Mouse (Mus musculus) kidney, postnatal 25 days (tissue): Measurements from ENCODE around the gene Mrps23.
A peak's percentile ranks its signal among the peaks of the same experiment; 100 is the strongest.

Source experiments
- DNase-seq, 2 experiments: peaks; one replicate each; pipeline ENCODE4 v3.0.0; 2021; ENCODE audit warnings: mixed read lengths in 2 of 2

The Mrps23 gene

DNA sequence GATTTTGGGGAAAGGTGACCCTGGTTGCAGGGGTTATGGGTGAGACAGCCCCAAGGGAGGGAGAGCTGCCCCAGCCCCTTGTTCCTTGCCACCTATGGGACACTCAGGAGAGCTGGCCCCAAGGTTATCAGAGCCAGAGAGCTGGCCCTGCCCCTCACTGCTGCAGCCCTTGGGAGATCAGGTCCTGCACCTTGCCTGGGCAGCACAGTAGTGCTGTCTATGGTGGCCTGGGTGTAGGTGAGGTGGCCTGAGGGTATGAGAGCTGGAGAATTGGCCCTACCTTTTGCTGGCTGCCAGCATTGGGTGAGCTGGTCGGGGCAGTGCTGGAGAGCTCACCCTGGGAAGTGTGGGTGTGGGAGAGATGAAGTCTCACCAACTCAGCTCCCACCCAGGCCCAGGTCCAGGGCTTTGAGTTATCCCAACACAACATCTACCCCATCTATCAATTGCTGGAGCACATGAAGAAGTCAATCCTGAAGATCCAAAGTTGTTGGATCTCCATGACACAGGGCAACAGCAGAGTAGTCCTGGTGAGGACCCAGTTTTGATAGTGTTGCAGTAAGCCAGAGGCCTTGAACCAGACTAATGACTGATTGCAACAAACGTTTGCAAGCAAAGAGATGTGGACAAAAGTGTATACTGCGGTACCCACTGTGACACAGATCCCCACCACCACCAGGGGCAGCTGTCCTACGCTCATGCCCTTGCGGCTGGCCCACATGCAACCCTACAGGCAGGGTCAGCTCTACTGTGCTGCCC lies 7.8 kb downstream of the Mrps23 start:
- no peak for DNase-seq

DNA sequence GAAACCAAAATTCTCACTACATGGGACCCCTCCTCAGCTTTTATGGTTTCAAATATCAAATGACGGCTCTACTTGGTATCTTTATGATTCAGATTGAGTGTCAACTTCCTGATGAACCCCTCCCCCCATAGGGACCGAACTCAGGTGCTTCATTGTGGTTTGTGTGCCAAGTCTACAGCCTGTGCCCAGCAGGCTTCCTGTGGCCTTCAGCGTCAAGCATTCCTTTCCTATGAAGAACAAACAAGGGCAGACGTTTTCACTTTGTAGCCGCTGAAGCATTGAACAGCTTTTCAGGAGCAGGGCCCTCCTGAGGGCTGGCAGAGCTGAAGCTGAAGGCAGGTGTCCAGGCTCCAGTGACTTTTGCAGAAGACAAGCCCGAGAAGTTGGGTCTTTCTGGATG lies 9.6 kb downstream of the Mrps23 start:
- DNase-seq, result peak in 1 of 2 experiments; percentile 46

DNA sequence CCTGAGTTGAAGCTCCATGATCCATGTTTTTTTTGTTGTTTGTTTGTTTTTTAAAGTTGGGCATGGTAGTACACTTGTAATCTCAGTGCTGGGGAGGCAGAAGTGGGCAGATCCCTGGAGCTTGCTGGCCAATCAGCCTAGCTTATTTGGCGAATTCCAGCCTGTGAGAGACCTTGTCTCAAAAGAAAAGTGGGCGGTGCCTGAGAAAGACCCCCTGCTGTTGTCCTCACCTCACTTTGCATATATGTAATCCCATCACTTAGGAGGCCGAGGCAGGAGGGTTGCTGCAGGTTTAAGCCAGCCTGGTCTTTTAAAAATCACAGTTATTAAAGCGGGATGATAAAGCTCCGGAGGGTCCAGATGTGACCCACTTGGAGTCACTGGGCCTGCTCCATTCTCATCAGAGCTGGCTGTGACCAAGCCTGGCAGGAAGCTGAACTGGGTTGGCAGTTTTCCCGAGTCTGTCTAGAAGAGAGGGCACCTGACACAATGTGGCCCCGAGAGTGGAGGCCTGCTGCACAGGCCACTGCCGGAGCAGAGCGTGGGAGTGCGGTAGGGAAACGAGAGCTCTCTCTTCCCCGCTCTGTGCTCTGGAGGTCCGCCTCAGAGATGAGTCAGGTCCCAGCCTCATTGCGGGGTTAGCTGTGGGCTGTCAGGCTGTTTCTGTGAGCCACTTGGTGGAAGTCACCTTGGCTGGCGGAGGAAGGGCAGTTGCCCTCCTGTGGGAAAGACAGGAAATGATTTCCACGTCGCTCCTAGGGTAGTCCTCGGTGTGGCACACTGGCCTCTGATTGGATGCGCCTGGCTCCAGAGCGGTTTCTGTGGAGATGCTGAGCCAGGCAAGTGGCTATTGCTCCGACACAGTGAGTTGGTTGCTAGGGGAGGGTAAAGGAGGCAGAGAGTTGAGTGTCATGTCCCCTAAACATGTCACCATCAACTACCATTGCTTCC lies 11.0 kb downstream of the Mrps23 start:
- DNase-seq, result peak; percentile 70 to 79

DNA sequence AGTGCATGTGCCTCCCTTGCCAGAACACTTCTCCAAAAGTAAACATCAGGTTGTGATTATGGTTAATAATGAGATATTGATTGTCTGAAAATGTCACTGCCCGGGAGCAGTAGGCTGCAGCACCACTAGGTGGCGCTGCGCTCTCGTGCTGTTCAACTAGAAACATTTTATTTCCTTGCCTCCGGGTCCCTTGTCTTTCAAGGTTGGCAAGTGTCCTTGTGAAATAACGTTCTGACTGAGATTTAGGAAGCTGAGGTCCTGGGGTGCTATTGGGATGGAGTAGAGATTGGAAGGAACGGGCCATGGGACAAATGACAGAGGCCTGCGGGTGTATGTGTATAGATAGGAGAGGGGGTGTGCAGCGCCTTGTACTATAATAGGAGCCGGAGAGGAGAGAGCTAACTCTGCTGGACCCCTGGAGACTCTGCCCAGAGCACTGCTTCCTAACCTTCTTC lies 12.1 kb downstream of the Mrps23 start:
- peak; percentile 68 to 71 for DNase-seq

DNA sequence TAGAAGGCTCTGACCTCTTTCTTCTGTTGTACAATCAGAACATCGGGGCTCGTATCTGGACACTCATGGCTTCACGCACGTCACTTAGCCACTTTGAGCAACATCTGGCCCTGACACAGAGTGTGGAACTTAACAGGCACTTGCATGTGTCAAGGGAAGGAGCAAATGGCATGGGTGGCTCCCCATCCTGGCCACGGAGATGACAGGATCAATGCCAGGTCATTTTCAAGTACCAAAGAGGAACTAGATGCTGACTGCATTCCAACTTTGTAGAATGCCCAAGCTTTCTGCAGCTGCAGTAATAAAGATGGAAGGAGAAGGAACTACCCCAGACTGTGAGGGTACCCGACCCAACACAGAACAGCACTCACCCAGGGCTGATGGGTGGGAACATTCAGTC lies 14.0 kb downstream of the Mrps23 start:
- DNase-seq, result no peak

DNA sequence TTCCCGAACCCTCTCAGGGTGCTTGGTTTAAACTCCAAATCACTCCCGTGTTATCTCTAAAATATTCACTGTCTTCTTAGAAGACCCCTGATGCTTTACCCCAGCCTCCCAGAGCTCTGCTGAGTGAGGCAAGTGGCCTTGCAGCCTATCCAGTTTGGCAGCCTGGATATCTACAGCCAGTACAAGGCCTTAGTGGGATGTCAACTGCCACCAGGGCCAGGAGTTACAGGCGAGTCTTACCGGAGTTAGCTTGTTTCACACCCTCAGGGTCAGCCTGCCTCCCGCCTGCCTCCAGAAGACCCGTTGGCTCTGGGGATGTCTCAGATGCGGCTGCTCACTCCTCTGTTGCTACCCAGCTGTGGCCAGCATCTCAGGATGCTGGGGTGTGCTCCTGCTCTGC lies 14.4 kb downstream of the Mrps23 start:
- peak in 1 of 2 experiments; percentile 28 for DNase-seq

DNA sequence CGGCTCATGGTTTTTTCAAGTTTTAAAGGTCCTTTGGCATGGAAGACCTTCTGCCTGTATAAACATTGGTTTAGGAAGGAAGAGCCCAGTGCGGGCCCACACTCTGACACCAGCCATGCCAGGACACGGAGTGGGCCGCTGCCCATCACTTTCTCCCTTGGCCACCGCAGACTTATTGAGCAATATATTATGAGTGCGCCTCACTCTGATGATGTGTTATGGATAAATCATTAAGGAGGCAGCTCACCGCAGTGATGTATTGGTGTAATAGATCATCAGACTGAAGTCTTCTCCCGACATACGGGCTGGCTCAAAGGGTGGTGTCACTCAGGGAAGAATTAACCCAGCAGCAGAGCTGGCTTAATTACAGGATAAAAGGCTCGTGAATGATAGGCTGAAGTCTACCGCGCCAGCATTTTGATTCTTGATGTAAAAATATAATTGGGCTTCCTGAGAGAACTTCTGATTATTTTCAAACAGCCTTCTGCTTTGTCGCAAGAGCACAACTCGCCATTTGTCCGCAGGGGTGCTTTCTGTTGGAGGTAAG lies 17.8 kb downstream of the Mrps23 start:
- no peak for DNase-seq

DNA sequence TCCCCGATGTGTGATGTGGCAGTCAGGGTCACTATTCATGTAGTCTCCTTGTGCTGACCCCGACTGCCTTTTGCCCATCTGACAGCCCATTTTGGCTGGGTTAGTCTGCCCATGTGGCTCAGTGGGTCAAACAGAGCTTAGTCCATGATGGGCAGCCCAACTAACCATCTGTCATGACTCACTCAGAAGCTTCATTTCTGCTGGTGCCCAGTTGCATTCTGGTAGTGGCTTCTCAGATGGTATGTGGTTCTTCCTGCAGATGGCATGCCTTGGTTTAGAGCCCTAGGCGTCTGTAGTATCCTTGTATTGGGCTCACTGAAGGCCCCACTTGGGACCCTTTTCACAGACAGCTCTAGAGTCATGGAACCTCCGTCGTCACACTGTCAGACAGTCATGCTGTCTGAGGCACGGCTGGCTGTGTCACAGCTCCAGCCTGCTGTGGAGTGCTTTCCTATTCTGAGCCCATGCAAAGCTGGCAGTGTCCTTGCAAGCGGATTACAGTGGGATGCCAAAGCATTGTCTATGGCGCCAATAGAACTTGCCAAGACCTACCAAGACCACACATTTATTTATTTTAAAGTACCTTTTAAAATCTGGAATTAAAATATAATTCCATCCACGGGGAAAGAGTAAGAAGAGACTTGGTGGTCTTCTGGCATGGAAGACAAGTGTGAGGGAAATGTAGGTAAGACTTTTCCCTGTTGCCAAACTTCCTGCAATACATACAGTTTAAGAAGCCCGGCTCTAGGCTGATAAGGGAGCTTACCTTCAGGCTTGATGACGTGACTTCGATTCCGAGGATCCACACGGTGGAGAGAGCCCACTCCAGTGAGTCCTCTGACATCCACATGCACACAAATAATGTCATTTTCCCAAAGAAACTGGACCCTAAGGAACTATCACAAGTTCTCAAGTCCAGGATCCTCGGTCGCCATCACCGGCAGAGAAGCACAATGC lies 23.1 kb downstream of the Mrps23 start:
- DNase-seq, result no peak

DNA sequence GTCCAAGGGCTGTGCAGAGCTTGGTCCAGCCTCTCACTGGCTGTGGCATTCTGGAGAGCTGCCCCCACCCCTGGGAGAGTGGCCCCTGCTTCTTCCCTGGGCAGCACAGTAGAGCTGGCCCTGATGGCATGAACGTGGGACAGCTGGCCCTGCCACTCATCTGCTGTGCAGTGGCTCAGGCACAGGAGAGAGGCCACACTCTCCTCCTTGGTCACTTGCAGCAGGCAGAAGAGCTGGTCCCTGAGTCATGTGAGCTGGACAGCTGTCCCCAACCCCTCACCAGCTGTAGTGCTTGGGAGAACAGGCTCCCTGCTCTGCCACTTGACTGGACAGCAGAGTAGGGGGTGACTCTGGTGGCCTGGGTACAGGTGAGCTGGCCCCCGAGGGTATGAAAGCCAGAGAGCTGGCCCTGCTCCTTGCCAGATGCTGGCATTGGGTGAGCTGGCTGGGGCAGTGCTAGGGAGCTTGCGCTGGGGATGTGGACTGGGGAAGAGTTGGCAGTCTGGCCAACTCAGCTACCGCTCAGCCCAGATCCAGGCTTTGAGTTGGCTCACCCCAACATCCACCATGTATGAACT lies 27.1 kb downstream of the Mrps23 start:
- DNase-seq, result peak in 1 of 2 experiments; percentile 67

DNA sequence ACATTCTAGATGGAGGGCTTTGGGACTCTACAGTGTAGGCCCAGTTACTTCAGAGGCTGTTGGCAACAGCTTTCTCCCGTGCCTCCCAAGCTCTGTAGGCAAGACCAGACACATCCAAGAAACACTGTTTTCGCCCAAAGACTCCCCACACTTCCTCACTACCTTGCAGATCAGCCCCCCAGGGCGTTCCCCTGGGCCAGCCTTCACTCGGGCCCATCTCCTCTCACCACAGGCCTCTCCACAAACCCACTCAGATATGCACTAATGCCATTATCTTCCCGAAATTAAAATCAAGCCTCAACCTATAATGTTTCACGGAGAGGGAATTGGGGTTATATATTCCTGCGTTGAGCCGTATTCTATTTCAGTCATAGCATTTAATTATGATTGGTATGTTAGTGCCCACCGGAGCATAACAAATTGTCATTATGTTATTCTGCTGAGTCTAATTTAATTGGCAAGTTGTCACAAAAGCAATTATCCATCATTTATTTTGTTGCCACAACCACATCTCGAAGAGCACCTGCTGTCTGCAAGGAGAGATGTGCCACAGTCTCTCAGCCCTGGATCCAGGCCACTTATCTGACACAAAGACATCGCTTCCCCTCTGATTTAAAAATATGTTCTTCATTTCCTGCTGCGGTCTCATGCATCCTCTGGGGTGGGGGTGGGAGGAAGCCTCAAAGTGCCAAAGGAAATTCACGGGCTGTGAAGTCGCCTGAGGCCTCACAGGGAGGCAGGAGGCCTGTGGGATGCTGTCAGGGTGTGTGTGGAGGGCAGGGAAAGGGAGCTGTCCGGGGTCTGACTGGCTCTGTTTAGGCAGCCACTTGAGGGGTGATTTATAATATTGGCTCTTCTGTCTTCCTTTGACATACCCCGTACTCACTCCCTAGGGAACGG lies 29.6 kb downstream of the Mrps23 start:
- peak; percentile 60 to 68 for DNase-seq

DNA sequence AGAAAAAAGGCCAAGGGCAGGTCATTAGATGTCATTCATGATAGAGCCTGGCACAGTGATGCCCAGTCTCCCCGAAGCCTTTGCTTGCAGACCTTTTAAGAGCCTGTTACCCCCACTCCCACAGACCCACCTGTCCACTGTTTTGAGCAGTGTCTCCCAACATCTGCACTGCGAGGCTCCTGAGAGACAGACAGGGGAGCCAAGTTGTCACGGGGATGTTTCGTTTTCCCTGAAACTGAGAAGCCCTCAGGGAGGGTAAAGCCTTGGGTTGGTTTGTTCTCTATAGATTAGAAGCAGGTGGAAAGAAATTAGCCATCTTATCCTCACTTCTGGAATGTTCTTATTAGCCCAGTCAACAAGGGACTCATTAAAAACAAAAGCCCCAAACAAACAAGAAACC lies 30.6 kb downstream of the Mrps23 start:
- DNase-seq, result no peak

DNA sequence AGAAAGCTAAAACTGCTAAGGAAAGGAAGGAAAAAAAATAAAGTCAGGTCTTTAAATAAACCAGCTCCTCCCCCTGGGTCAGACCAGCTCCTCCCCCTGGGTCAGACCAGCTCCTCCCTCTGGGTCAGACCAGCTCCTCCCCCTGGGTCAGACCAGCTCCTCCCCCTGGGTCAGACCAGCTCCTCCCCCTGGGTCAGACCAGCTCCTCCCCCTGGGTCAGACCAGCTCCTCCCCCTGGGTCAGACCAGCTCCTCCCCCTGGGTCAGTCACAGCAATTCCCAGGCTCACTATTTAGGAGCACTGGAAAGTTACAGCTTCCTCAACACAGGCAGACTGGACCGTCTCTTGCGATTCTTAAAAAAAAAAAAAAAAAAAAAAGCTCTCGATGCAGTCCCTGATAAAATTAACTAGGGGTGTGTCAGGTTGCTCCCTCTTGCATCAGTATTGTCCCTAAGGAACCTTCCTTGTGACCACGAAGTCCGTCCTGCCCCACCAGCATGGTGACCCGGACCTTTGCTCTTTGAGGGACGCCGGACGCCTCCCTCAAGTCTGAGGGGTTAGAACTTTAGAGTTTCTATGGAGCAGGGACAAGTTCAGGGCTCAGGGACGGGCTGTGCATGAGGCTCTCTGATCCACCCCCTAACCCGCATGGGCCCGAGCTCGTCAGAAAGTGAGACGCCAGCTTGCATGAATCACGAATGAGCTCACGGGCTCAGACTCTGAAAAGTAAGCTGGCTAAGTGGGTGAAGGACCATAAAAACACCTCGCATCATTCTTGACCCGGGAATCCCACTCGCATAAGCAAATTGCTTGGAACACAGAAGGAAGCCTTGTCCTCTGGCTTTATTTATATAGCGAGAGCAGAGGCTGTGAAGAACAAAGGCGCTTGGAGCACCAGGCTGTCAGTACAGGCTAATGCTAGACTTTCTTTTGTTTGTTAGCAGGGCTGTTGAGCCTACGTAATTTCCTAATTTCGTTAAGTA lies 31.3 kb downstream of the Mrps23 start:
- DNase-seq, result peak; percentile 72 to 83

DNA sequence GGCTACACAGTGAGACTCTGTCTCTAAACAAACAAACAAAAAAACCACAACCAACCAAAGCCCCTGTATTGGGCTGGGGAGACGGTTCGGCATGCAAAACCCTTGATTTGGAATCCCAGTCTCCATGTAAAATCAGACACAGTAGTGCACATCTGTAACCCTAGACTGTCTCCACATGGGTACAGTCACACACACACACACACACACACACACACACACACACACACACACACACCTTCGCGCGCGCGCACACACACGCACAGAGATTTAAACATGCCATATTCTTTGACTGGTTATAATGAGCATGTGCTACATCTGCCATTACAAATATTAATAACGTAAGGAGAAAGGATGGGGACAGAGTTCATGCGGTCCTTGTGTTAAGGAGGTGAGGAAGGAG lies 36.1 kb downstream of the Mrps23 start:
- DNase-seq, result no peak

DNA sequence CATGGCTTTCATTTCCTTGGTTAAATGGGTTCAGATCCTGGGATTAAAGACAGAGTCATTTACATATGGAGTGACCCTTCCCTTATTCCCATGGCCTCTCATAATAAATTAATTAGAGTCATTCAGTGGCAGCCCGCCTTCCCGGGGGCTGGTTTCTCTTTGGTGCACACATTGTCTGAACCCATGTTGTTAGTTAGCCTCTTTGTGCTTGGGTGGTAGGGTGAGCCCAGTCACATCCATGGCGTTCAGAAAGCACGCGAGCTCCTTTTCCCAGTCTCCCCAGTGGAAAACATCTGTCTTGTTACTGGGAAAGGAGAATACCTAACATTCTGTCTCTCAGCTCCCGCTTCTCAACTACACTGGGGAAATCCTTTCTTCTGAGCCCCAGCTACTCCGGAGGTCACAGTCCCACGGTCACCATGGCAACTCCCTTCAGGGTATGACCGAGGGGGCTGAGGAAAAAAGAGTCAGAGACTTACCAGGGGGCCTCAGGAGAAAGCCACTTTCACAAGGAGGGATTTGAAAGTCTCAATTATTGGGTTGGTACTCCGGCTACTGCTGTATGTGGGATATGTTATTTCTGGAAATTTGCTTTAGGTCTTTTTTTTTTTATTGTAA lies 36.7 kb downstream of the Mrps23 start:
- DNase-seq, result no peak

DNA sequence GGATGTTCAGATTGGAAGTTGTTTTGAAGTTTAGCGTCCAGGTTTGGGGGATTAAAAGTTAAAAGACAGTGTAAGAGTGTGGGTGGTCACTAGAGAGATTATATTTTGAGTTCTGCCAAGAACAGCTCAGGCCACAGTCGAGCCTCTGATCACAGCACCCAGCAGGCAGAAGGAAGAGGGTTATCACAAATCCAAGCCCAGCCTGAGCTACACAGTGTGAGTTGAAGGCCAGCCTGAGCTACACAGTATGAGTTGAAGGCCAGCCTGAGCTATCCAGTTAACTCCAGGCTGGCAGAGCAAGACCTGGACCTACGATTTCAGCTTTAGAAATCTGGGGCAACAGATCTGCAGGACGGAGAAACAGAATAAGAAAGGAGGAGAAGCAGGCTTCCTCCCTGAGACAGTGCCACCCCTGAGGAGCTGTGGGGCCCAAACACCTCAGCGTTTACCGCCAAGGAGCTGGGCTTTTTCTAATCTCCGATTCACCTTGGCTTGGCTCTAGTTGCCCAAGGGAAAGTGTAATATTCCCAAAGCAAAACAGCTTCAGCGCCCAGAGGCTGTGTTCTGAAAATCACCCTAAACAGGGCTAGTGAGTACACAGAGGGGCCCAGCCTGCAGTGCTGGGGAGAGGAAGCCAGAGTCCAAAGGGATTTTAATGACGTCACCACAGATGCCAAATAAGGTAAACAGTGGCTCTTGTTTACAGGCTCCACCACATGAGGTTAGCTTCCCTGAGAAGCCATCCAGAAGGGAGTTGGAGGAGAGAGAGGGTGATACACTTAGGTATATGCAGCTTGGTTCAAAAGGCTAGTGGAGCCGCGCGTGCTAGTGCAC lies 37.5 kb downstream of the Mrps23 start:
- peak; percentile 27 to 55 for DNase-seq

DNA sequence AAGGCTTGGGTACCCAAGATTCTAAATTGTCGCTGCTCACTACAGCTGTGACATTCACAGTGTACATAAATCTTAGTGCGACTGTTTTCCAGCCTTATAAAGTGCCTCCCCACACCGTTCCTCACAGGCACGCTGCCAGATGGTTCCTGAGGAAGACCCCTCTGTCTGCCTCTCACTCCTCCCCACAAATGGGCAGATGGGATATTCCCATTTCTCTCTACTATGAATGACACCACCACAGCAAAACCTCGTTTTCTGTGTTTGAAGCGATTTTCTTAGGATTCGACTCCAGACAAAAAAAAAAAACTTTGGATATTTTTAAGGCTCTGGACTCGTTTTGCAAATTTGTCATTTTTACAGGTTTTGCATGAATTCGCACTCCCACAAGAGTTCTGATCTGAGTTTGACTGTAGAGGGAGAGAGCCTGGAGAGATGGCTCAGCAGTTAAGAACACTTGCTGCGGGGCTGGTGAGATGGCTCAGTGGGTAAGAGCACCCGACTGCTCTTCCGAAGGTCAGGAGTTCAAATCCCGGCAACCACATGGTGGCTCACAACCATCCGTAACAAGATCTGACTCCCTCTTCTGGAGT lies 41.5 kb downstream of the Mrps23 start:
- DNase-seq, result no peak

DNA sequence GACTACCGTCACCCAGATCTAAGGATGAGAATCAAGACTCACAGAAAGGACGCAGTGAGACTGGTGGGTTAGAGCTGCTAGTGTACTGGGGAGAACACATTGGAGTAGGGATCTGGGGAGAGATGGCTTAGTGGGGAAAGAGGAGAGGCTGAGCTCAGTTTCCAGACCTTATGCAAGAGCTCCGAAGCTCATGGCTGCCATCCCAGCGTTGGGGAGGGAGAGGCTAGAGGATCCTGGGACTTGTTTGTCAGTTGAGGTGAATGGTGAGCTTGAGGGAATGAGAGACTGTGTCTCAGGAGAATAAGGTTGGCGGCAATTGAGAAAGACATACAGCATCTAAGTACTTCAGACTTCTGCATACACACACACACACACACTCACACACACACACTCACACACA lies 44.4 kb downstream of the Mrps23 start:
- no peak for DNase-seq

DNA sequence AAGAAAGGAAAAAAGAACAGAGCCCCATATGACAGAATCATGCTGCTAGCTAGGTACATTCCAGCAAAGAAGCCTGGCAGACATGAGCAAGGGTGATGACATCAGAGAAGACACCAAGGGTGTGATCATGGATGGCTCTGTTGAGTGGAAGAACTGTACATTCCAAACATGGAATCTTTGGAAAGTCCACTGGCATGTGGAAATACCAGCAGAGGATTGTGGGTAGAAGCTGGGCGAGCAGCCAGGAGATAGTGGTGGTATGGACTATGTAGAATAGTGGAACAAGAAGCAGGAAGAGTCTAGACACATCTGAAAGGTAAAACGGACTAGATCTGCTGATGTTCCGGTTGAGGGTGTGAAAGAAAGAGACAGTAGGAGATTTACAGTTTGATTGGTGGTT lies 46.4 kb downstream of the Mrps23 start:
- no peak for DNase-seq
